Mouse (Mus musculus) ES-E14 (cell line): ENCODE measurements around the gene Uba52. TPM values are rescaled to one million over a fixed set of nuclear protein-coding genes. Genes with fewer than 3 reads are reported as not detected.

Source experiments
- DNase-seq: peaks from one replicate; pipeline ENCODE4 v3.0.0-alpha.2; 2013; ENCODE audit warnings: low read depth, low spot score
- H3K27ac ChIP-seq: 2 replicates; pipeline ENCODE4 v1.5.1; 2012; ENCODE audit warnings: low read depth, mild to moderate bottlenecking, low read length, moderate library complexity, mixed read lengths; ENCODE audit not compliant: poor library complexity, insufficient read depth, severe bottlenecking
- H3K36me3 ChIP-seq: 2 replicates; pipeline ENCODE4 v1.6.1; 2012; ENCODE audit warnings: mild to moderate bottlenecking, low read length, moderate library complexity, mixed read lengths; ENCODE audit not compliant: control insufficient read depth, poor library complexity, insufficient read depth, severe bottlenecking
- H3K4me1 ChIP-seq, 2 experiments: fragments of 150-350 bp in 1 of 2; sonication (generic) in 1 of 2; 2 replicates each; pipeline ENCODE4 v1.6.1; 2012; ENCODE audit warnings: low read length in 2 of 2, mild to moderate bottlenecking in 1 of 2, mixed read lengths in 1 of 2; ENCODE audit not compliant: control insufficient read depth in 2 of 2, insufficient read depth in 2 of 2, poor library complexity in 1 of 2
- H3K4me3 ChIP-seq, 2 experiments: fragments of 150-350 bp in 1 of 2; sonication (generic) in 1 of 2; 2 replicates each; pipeline ENCODE4 v1.5.1; 2012; ENCODE audit warnings: low read length in 2 of 2, low read depth in 1 of 2, mild to moderate bottlenecking in 1 of 2, mixed read lengths in 1 of 2; ENCODE audit not compliant: insufficient read depth in 1 of 2, poor library complexity in 1 of 2, severe bottlenecking in 1 of 2
- H3K9ac ChIP-seq: 2 replicates; pipeline ENCODE4 v1.6.1; 2012; ENCODE audit warnings: low read depth, mild to moderate bottlenecking, low read length, mixed read lengths; ENCODE audit not compliant: poor library complexity, insufficient read depth, severe bottlenecking
- H3K9me3 ChIP-seq: fragments of 150-350 bp; sonication (generic); 2 replicates; pipeline ENCODE4 v1.6.1; 2012; ENCODE audit warnings: low read depth, mild to moderate bottlenecking, low read length; ENCODE audit not compliant: control insufficient read depth, insufficient read depth
- CHD2 ChIP-seq: IDR thresholded peaks from 2 replicates; pipeline ENCODE4 v1.6.1; 2014; ENCODE audit warnings: mild to moderate bottlenecking, low read depth, low read length, inconsistent platforms
- HCFC1 ChIP-seq: IDR thresholded peaks from 2 replicates; pipeline ENCODE4 v1.6.1; 2012; ENCODE audit warnings: low read length, inconsistent platforms, borderline replicate concordance; ENCODE audit not compliant: insufficient read depth
- MAFK ChIP-seq: IDR thresholded peaks from 2 replicates; pipeline ENCODE4 v1.6.1; 2014; ENCODE audit warnings: mild to moderate bottlenecking, low read depth, low read length, inconsistent platforms; ENCODE audit not compliant: insufficient read depth
- ZC3H11A ChIP-seq: IDR thresholded peaks from 2 replicates; pipeline ENCODE4 v1.6.1; 2012; ENCODE audit warnings: low read depth, mild to moderate bottlenecking, inconsistent platforms, low read length, borderline replicate concordance
- ZNF384 ChIP-seq: IDR thresholded peaks from 2 replicates; pipeline ENCODE4 v1.6.1; 2012; ENCODE audit warnings: low read depth, low read length, inconsistent platforms
- in situ Hi-C, 2 experiments: fragments of 600-800 bp; cut with MboI; formaldehyde crosslinking; loops; one replicate each; pipeline ENCODE4 v1.15.1; 2025; ENCODE audit warnings: low sequenced_read_pairs in 2 of 2, inconsistent platforms in 1 of 2; ENCODE audit not compliant: unreplicated experiment in 2 of 2
- total RNA-seq: library from RNA; depleted of rRNA; stranded (reverse); fragments of 300-350 nt; gene quantifications from 2 replicates; pipeline ENCODE4 v1.2.3, GENCODE M21; 2012

Gene Uba52
- total RNA-seq, 1 experiment = 3,214 TPM

DNA sequence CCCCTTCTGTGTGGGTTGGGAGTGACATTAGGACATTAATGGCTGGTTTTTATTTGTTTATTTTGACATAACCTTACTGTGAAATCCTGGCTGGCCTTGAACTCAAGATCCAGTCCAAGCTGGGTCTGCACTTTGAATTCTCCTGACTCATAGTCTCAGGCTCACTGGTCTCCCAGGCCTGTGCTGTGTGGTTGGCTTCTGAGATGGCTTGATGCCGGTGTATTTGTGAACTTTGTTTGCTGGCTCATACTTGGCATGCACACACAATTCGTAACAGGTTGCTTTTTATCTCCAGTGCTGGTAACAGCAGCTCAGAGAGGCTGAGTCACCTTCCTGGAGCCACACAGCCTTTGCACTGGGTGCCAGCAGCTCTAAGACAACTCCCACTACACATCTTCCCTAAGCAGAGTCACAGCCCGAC is 19.1 kb upstream of the Uba52 start:
- no peak for TF ChIP-seq ZC3H11A
- no peak for TF ChIP-seq MAFK
- no peak for TF ChIP-seq HCFC1
- no peak for TF ChIP-seq ZNF384
- no peak for TF ChIP-seq CHD2
- DNase-seq = no peak
- Histone ChIP-seq H3K36me3 (peaks cover 40% of the 10 kb centered on the region), H3K27ac (no peak overlapping the region), H3K9me3 (no peaks in the 10 kb centered on the region), H3K4me1 (peaks cover 0 to 8% of the 10 kb centered on the region in 2 experiments; a peak in 1 of 4 replicates), H3K4me3 (no peak overlapping the region), H3K9ac (no peak overlapping the region)
- in situ Hi-C loops = no loop called here

- Histone ChIP-seq H3K9ac (peak overlapping the region; percentile 9; the same call in 1 of the 2 replicates), H3K4me3 (no peak overlapping the region), H3K4me1 (peaks cover 0 to 8% of the 10 kb centered on the region in 2 experiments; a peak in 1 of 4 replicates), H3K36me3 (peaks cover 35% of the 10 kb centered on the region), H3K27ac (no peak overlapping the region), H3K9me3 (no peaks in the 10 kb centered on the region)
- in situ Hi-C loops = no loop called here
- TF ChIP-seq CHD2 (no peak), ZC3H11A (no peak), MAFK (no peak), ZNF384 (no peak), HCFC1 (no peak)
- no peak for DNase-seq
Measured at GRCm38 (mm10) chr8:70529299-70529698, 18.7 kb upstream of the Uba52 start.

- TF ChIP-seq ZC3H11A = no peak
- TF ChIP-seq ZNF384 = no peak
- no peak for TF ChIP-seq CHD2
- no peak for TF ChIP-seq MAFK
- Histone ChIP-seq H3K9ac (peak overlapping the region; percentile 93), H3K9me3 (no peaks in the 10 kb centered on the region), H3K4me3 (peak overlapping the region; percentile 94 to 99), H3K27ac (peak overlapping the region; percentile 89; the same call in 1 of the 2 replicates), H3K36me3 (peaks cover 27% of the 10 kb centered on the region), H3K4me1 (peaks cover 0 to 8% of the 10 kb centered on the region in 2 experiments; a peak in 1 of 4 replicates)
- DNase-seq = no peak
- in situ Hi-C loops = no loop called here
Measured at GRCm38 (mm10) chr8:70528182-70528797, 17.7 kb upstream of the Uba52 start.

DNA sequence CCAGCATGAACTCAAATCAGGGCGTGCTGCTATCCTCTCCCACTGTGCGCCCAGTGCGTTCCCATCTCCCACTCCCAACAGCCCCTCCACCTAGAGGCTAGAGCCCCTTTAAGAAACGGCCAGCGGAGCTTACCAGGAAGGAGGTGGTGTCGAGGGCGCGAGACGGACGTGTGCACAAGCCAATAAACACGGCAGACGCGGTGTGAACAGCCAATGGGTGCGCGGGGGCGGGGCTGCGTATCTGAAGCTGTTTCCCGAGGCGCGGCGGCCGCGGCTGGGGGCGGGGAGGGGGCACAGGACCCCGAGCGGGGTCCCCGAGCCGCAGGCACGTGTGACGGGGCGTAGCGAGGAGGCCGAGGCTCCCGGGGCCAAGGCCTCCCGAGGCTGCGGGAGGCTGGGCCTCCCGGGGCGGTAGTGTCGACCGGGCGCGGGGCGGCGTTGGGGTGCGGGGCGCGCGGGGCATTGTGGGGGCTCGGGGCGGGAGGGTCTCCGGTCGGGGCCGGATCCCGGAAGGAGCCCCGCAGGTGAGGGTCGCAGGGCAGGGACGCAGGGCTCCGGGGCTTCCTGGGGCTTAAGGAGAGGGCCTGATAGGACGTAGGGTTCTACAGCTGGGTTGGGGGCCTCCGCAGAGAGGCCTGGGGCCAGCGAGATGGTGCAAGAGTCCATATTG is 17.0 kb upstream of the Uba52 start, which contains the start of the genes Fkbp8 and Kxd1:
Gene Fkbp8 (plus strand): TSS at position 213 of the 670 bp plus-strand sequence.
Gene Kxd1 (minus strand): TSS at position 445 of the 670 bp plus-strand sequence.
- DNase-seq = peak; percentile 91
- Histone ChIP-seq H3K36me3 (peaks cover 24% of the 10 kb centered on the region), H3K4me1 (peaks cover 0 to 8% of the 10 kb centered on the region in 2 experiments; a peak in 1 of 4 replicates), H3K9ac (peak within 1 kb of the TSS; percentile 93), H3K9me3 (no peaks in the 10 kb centered on the region), H3K4me3 (peak within 1 kb of the TSS; percentile 94 to 99), H3K27ac (peak within 1 kb of the TSS; percentile 89)
- in situ Hi-C loops = no loop called here
- peak; percentile 90 for TF ChIP-seq CHD2
- TF ChIP-seq HCFC1 = no peak
